Mouse (Mus musculus): Measurements from ENCODE around the gene Mei4. TPM values are rescaled to one million over a fixed set of nuclear protein-coding genes. Genes with fewer than 3 reads are reported as not detected.

Mei4 gene
- total RNA-seq (2021) = 1 to 10 TPM in 1 of 2 experiments, under 1 TPM in 1; 0.94 to 1.7 TPM
- long read RNA-seq, experiment 1, partial matches to known transcripts = 0 of 1 reads
- long read RNA-seq, experiment 1, other reads (novel, unspliced or antisense) = 0 of 1 reads
- long read RNA-seq, experiment 2 = 0 reads

- DNase-seq (ENCODE audit: low spot score in 2 of 2) = peak; percentile 74 to 86
Measured at GRCm38 (mm10) chr9:81863181-81863887, at the start of gene Mei4. Mei4 (plus strand) TSS chr9:81863670.

GRCm38 (mm10) chr9:81819715-81820373 lies 43.6 kb upstream of the Mei4 start:
- DNase-seq (ENCODE audit: low spot score in 2 of 2) = no peak

GRCm38 (mm10) chr9:81827560-81827959 lies 35.9 kb upstream of the Mei4 start:
- no peak for DNase-seq (ENCODE audit: low spot score in 2 of 2)

- no peak for DNase-seq (ENCODE audit: low spot score in 2 of 2)
Measured at GRCm38 (mm10) chr9:81834056-81834455, 29.4 kb upstream of the Mei4 start.

GRCm38 (mm10) chr9:81858861-81859260 lies 4.6 kb upstream of the Mei4 start:
- DNase-seq (ENCODE audit: low spot score in 2 of 2) = no peak

GRCm38 (mm10) chr9:81863888-81864234 lies 391 bp downstream of the Mei4 start:
- no peak for DNase-seq (ENCODE audit: low spot score in 2 of 2)

GRCm38 (mm10) chr9:81866032-81866431 lies 2.6 kb downstream of the Mei4 start:
- DNase-seq (ENCODE audit: low spot score in 2 of 2) = no peak

- DNase-seq (ENCODE audit: low spot score in 2 of 2) = no peak
Measured at GRCm38 (mm10) chr9:81921456-81921855, 58.0 kb downstream of the Mei4 start.

- DNase-seq (ENCODE audit: low spot score in 2 of 2) = no peak
Measured at GRCm38 (mm10) chr9:81924744-81925143, 61.3 kb downstream of the Mei4 start.

- no peak for DNase-seq (ENCODE audit: low spot score in 2 of 2)
Measured at GRCm38 (mm10) chr9:81940533-81940932, 77.1 kb downstream of the Mei4 start.

GRCm38 (mm10) chr9:81945624-81946023 lies 82.2 kb downstream of the Mei4 start:
- DNase-seq (ENCODE audit: low spot score in 2 of 2) = no peak

GRCm38 (mm10) chr9:81956858-81957257 lies 93.4 kb downstream of the Mei4 start:
- no peak for DNase-seq (ENCODE audit: low spot score in 2 of 2)

- no peak for DNase-seq (ENCODE audit: low spot score in 2 of 2)
Measured at GRCm38 (mm10) chr9:81957842-81958241, 94.4 kb downstream of the Mei4 start.

- DNase-seq (ENCODE audit: low spot score in 2 of 2) = no peak
Measured at GRCm38 (mm10) chr9:81966765-81967164, 103.3 kb downstream of the Mei4 start.

- DNase-seq (ENCODE audit: low spot score in 2 of 2) = no peak
Measured at GRCm38 (mm10) chr9:81968935-81969334, 105.5 kb downstream of the Mei4 start.

GRCm38 (mm10) chr9:81982461-81982860 lies 119.0 kb downstream of the Mei4 start:
- DNase-seq (ENCODE audit: low spot score in 2 of 2) = no peak

- no peak for DNase-seq (ENCODE audit: low spot score in 2 of 2)
Measured at GRCm38 (mm10) chr9:82012991-82013390, 149.5 kb downstream of the Mei4 start.

- no peak for DNase-seq (ENCODE audit: low spot score in 2 of 2)
Measured at GRCm38 (mm10) chr9:82042515-82043056, 179.1 kb downstream of the Mei4 start.

GRCm38 (mm10) chr9:82044517-82044916 lies 181.0 kb downstream of the Mei4 start:
- DNase-seq (ENCODE audit: low spot score in 2 of 2) = no peak

GRCm38 (mm10) chr9:82073832-82074231 lies 210.4 kb downstream of the Mei4 start:
- DNase-seq (ENCODE audit: low spot score in 2 of 2) = no peak

GRCm38 (mm10) chr9:82075270-82075669 lies 211.8 kb downstream of the Mei4 start:
- DNase-seq (ENCODE audit: low spot score in 2 of 2) = no peak

GRCm38 (mm10) chr9:82096409-82096808 lies 232.9 kb downstream of the Mei4 start:
- peak in 1 of 2 experiments; percentile 4 for DNase-seq (ENCODE audit: low spot score in 2 of 2)
